Mouse (Mus musculus) embryonic facial prominence, embryonic 11.5 days (tissue): ENCODE results near the gene Afap1. TPM values are rescaled to one million over a fixed set of nuclear protein-coding genes. Genes with fewer than 3 reads are reported as not detected.

Experiments
- ATAC-seq: fragments of 200-750 bp; cut with Nextera tagmentation; replicated peaks from 2 replicates; pipeline ENCODE4 v1.8.0; 2017; ENCODE audit warnings: low read depth; ENCODE audit not compliant: insufficient number of reproducible peaks, low FRiP score, low TSS enrichment
- DNase-seq: peaks from one replicate; pipeline ENCODE4 v3.0.0-alpha.2; 2015; ENCODE audit warnings: low spot score
- H3K27ac ChIP-seq: fragments of 300-500 bp; sonication (generic); replicated peaks from 2 replicates; pipeline ENCODE4 v1.5.1; 2014; ENCODE audit warnings: mild to moderate bottlenecking, low read depth, low read length, control low read depth
- H3K27me3 ChIP-seq: fragments of 300-500 bp; sonication (generic); 2 replicates; pipeline ENCODE4 v1.6.1; 2014; ENCODE audit warnings: mild to moderate bottlenecking, low read length, moderate library complexity, mixed read lengths; ENCODE audit not compliant: control insufficient read depth, insufficient read depth
- H3K36me3 ChIP-seq: fragments of 300-500 bp; sonication (generic); replicated peaks from 2 replicates; pipeline ENCODE4 v1.6.1; 2014; ENCODE audit warnings: low read depth, mild to moderate bottlenecking, low read length, moderate library complexity, mixed read lengths; ENCODE audit not compliant: control insufficient read depth, insufficient read depth
- H3K4me1 ChIP-seq: fragments of 300-500 bp; sonication (generic); 2 replicates; pipeline ENCODE4 v1.6.1; 2014; ENCODE audit warnings: low read length, mixed read lengths; ENCODE audit not compliant: control insufficient read depth, insufficient read depth
- H3K4me2 ChIP-seq: fragments of 300-500 bp; sonication (generic); 2 replicates; pipeline ENCODE4 v1.6.1; 2014; ENCODE audit warnings: low read depth, mild to moderate bottlenecking, control low read depth, low read length, moderate library complexity
- H3K4me3 ChIP-seq: fragments of 300-500 bp; sonication (generic); 2 replicates; pipeline ENCODE4 v1.5.1; 2014; ENCODE audit warnings: low read depth, low read length, control low read depth
- H3K9ac ChIP-seq: fragments of 300-500 bp; sonication (generic); replicated peaks from 2 replicates; pipeline ENCODE4 v1.6.1; 2014; ENCODE audit warnings: mild to moderate bottlenecking, control low read depth, low read length
- H3K9me3 ChIP-seq: fragments of 300-500 bp; sonication (generic); replicated peaks from 2 replicates; pipeline ENCODE4 v1.6.1; 2016; ENCODE audit warnings: mild to moderate bottlenecking, low read length, inconsistent platforms, mixed read lengths; ENCODE audit not compliant: control insufficient read depth
- WGBS: fragments of 180-500 bp; shearing (Covaris S2); extraction: QIAGEN DNeasy Blood & Tissue Kit; methylation state at CpG from one replicate; pipeline ENCODE4 v1.1.7; 2014; 5-methylcytosine and 5-hydroxymethylcytosine counted together
- polyA plus RNA-seq: library from polyadenylated mRNA; unstranded; fragments of >200 nt; fragmentation: Nextera tagmentation; extraction: Ambion mirVana; gene quantifications from 2 replicates; pipeline ENCODE4 v1.2.1, GENCODE M21; 2014

Gene Afap1
- polyA plus RNA-seq, 1 experiment from 2014 or later: 19.8 TPM

DNA sequence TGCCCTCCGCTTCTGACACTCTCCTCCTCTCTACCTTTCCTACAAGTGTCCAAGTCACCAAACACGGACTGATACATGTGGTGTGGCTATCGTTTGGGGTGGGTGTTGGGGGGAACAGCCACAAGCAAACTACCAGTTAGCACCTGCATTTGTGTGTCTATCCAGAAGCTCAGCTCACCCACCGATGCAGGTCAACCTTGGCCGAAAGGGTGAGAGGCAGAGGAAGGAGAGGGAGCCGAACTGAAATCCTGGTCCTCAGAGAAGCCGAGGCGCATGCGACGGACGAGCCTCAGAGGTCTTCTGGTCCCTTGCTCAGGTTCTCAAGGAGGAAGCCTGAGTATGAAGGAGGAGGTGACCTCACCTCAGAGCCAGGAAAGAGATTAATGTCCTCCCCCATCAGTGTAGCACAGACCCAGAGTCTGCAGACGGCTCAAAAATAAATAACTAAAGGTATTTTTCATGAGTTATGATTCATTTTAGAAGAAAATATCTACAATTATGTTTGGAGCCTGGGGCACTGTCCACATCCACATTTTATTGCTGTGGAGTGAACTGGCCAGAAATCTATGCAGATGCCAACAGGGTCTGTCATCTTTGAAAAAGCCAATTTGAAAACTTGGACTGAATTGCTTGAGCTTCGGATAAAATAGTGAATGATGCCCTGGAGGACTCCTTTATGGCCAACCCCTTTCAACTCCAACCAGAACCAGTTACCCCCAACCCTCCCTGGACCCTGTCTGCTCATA, 2.0 kb upstream of the Afap1 start:
- Histone ChIP-seq H3K9me3 (no peaks in the 10 kb centered on the region), H3K4me1 (no peaks in the 10 kb centered on the region), H3K36me3 (no peaks in the 10 kb centered on the region), H3K27me3 (no peaks in the 10 kb centered on the region), H3K9ac (no peak overlapping the region), H3K4me2 (no peak overlapping the region), H3K27ac (no peak overlapping the region), H3K4me3 (no peak overlapping the region)
- no peak for ATAC-seq
- DNase-seq: no peak
- WGBS: 92% methylated on average over 13 of the region's 13 CpGs

DNA sequence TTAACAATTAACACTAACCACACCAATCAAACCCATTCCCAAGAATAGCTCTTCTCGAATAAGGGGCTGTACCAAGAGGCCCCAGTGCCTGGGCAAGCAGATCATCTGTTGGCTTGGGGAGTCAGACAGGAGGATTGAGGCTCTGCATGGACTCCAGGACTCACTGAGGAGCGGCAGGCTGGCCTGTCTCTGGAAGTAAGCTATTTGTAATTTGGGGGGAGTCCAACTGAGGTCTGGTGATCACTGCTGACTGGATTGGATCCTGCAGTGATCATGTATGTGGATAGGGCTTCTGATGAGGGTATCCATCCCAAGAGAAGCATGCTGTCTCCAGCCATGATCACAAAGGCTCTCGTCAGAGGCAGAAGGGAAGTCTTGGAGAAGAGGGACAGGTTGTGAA, 756 bp upstream of the Afap1 start:
- Histone ChIP-seq H3K4me1 (no peaks in the 10 kb centered on the region), H3K4me2 (no peak overlapping the region), H3K9ac (no peak overlapping the region), H3K27me3 (no peaks in the 10 kb centered on the region), H3K4me3 (no peak overlapping the region), H3K9me3 (no peaks in the 10 kb centered on the region), H3K27ac (no peak overlapping the region), H3K36me3 (no peaks in the 10 kb centered on the region)
- WGBS: 82% methylated on average over 3 of the region's 3 CpGs
- DNase-seq: no peak
- no peak for ATAC-seq

DNA sequence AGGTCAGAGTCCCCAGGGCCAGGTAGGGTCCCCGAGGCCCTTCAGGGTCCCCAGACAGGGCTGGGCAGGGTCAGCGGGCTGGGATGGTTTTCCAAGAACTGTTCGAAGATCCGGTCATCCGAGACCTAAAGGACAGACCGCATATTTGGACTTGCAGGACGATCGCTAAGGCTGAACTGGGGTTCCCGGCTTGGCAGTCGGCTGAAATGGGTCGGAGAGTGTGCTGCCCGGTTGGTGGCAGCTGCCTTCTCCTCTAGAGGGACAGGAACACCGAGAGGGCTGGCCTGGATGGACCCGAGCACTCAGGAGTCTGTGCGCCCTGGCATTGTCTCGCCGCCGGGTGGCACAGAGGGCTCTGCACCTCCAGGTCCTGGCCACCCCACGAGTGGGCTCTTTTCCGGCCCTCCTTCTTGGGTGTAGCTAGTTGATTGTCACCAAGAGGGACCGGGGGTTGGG, 714 bp downstream of the Afap1 start:
- Histone ChIP-seq H3K36me3 (no peaks in the 10 kb centered on the region), H3K4me2 (peak overlapping the region; percentile 94), H3K9me3 (no peaks in the 10 kb centered on the region), H3K4me1 (no peaks in the 10 kb centered on the region), H3K9ac (peak overlapping the region; percentile 89), H3K27me3 (no peaks in the 10 kb centered on the region), H3K4me3 (peak overlapping the region; percentile 84), H3K27ac (peak overlapping the region; percentile 66; the same call in 1 of the 2 replicates)
- ATAC-seq (peak; percentile 32; the same call in 1 of the 2 replicates), DNase-seq (peak; percentile 47)
- WGBS: under 1% methylated on average over 21 of the region's 21 CpGs

DNA sequence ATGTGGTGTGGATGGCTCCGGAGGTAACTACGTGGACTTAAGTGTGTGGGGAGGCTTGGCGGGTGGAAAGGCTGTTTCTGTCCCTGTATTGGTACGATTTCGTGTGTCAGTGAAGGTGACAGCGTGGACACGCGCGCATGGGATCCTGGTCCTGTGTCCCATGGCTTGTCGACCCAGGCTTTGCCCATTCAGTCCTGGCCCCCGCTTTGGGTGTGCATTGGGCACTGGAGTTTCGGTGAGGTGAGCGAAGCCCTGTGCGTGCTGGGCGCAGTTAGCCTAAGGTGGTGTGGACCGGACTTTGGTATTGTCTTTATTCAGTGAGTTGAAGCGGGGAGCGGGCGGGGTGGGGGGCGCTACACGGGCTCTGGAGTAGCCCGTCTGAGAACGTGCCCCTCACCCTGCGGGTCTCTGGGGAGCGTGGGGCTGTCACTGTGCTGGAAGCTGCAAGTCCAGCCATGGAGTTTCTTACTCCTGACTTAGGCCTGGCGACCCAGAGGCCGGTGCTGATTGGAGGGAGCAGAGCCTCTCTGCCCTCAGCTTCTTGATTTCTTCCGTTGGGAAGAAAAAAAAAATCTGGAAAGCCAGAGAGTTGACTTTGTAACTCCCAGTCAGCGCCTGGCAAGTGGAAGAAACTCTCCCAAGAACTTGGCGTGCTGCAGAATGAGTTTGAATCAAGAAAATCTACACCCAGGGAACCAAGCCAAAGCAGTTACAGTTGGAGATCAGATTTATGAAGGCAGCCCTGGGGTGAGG, 1.4 kb downstream of the Afap1 start:
- WGBS: 6% methylated on average over 30 of the region's 30 CpGs
- Histone ChIP-seq H3K4me1 (no peaks in the 10 kb centered on the region), H3K9me3 (no peaks in the 10 kb centered on the region), H3K27me3 (no peaks in the 10 kb centered on the region), H3K4me3 (peak overlapping the region; percentile 84), H3K4me2 (peak overlapping the region; percentile 94), H3K36me3 (no peaks in the 10 kb centered on the region), H3K27ac (no peak overlapping the region), H3K9ac (peak overlapping the region; percentile 89)
- 0 out of 2 replicates have a peak, but pooled peaks have one; percentile 2 for ATAC-seq
- DNase-seq: peak; percentile 33

DNA sequence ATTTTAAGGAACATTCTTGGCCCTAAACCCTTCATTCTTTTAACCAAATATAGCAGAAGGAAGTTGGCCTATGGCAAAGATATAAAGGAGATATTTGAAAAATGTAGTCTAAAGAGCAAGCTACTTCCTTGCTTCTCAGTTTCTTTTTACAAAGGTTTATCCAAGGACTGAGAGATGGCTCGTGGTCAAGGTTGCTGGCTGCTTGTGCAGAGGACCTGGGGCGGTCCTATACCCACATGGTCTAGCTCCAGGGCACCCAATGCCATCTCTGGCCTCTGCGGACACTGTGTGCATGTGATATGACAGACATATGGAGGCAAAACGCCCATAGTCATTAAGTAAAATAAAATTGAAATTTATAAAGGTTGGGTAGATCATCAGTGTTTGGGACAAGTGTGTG, 2.8 kb downstream of the Afap1 start:
- ATAC-seq (no peak), DNase-seq (no peak)
- no peak overlapping the region for H3K4me2 ChIP-seq
- no peaks in the 10 kb centered on the region for H3K27me3 ChIP-seq
- no peaks in the 10 kb centered on the region; the same call in none of the 2 replicates for H3K4me1 ChIP-seq
- H3K4me3 ChIP-seq: no peak overlapping the region
- H3K9ac ChIP-seq: no peak overlapping the region
- no peaks in the 10 kb centered on the region for H3K9me3 ChIP-seq
- no peak overlapping the region for H3K27ac ChIP-seq
- no peaks in the 10 kb centered on the region for H3K36me3 ChIP-seq
- WGBS: 84% methylated on average over 4 of the region's 4 CpGs

DNA sequence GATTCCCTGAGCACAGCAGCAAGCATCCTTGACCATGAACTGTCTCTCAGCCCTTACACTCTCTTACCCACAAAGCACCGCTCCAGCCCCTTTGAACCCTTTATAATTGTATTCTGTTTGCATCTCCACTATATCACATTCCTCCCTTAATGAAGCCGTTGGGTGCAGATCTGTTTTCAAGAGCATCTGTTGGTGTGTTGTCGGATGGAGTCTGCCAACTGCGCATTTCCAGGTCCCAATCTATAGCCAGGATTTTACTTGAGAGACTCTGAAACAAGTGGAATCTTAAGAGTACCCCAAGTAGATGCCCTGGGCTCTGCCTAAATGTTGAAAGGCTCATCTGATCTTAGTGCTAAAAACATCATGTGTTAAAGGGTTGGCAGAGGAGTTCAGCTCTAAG, 3.4 kb downstream of the Afap1 start:
- no peaks in the 10 kb centered on the region for H3K9me3 ChIP-seq
- 86% methylated on average over 4 of the region's 4 CpGs for WGBS
- no peak overlapping the region for H3K4me3 ChIP-seq
- H3K4me2 ChIP-seq: no peak overlapping the region
- H3K36me3 ChIP-seq: no peaks in the 10 kb centered on the region
- no peaks in the 10 kb centered on the region; the same call in none of the 2 replicates for H3K4me1 ChIP-seq
- H3K9ac ChIP-seq: no peak overlapping the region
- DNase-seq (no peak), ATAC-seq (no peak)
- no peak overlapping the region for H3K27ac ChIP-seq
- no peaks in the 10 kb centered on the region for H3K27me3 ChIP-seq

DNA sequence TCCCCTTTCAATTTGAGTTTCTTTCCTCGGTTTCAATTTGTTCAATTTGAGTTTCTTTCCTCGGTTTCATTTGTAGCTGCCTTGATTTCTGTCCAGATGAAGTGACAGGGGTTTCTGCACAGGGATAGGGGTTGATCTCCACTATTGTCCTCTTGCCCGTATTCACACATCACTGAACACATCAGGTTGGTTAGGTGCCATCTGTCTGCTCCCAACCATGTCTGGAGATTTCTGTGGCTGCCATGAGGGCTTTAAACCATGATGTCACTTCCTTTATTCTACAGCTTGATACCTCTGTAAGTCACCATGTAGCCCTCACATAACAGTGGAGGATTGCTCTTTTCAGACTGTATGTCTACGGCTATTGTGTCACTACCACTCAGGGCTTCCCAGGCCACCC, 4.0 kb downstream of the Afap1 start:
- Histone ChIP-seq H3K4me2 (no peak overlapping the region), H3K9me3 (no peaks in the 10 kb centered on the region), H3K4me1 (no peaks in the 10 kb centered on the region; the same call in none of the 2 replicates), H3K4me3 (no peak overlapping the region), H3K27me3 (no peaks in the 10 kb centered on the region), H3K9ac (no peak overlapping the region), H3K36me3 (no peaks in the 10 kb centered on the region), H3K27ac (no peak overlapping the region)
- ATAC-seq (no peak), DNase-seq (no peak)
- WGBS: 83% methylated on average over 4 of the region's 4 CpGs

DNA sequence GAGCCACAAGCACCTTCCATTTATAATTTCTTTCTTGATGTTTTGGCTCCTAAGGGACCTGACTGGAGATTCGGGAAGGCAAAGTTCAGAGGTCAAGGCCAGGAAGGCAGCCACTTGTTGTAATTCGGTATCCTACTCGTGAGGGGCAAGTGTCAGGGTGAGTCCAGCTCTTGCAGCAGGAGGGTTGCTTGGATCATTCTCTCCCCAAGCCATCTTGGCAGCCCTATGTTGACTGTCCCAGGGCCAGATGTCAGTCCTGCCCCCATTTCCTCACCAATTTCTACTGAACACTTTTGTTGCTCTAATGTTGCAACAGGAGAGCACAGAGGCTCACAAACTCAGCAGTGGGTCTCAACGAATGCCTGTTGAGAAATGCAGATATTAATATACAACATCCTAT, 5.0 kb downstream of the Afap1 start:
- no peak overlapping the region for H3K27ac ChIP-seq
- no peak overlapping the region for H3K4me3 ChIP-seq
- H3K4me2 ChIP-seq: no peak overlapping the region
- no peak overlapping the region for H3K9ac ChIP-seq
- ATAC-seq: no peak
- H3K9me3 ChIP-seq: no peaks in the 10 kb centered on the region
- 42% methylated on average over 4 of the region's 4 CpGs for WGBS
- H3K27me3 ChIP-seq: no peaks in the 10 kb centered on the region
- no peak for DNase-seq
- no peaks in the 10 kb centered on the region; the same call in none of the 2 replicates for H3K4me1 ChIP-seq
- H3K36me3 ChIP-seq: no peaks in the 10 kb centered on the region
